Mouse (Mus musculus): ENCODE measurements around the gene Dclk2. TPM values are rescaled to one million over a fixed set of nuclear protein-coding genes. Genes with fewer than 3 reads are reported as not detected.

Gene Dclk2
- total and polyA plus RNA-seq, 3 experiments = under 0.01 to 0.17 TPM; not detected in 1

DNA sequence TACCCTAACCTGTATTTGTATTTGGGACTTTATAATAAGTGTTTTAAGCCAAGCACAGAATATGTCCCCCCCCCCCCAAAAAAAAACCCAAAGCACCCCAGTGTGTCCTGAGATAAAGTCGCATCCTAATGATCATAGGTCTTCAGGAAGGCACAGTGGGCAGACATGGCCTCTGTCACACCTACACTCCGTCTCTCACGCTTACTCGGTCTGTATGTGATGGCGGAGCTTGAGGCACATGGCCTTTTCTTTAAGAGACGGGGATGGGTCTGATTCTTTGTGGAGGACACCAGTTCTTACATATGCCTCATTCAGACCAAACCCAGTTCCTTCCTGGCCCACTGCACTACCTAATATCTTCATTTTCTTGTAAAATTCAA, 158.6 kb downstream of the Dclk2 start:
- no peak for DNase-seq (ENCODE audit: low read depth, low spot score)
- no peak for TF ChIP-seq BHLHE40 (IDR thresholded peaks at IDR 0.05; ENCODE audit: borderline replicate concordance, low read depth, low read length)
- no peak for TF ChIP-seq MYC (IDR thresholded peaks at IDR 0.05; ENCODE audit: low read depth, low read length)
- TF ChIP-seq ETS1 (IDR thresholded peaks at IDR 0.05; ENCODE audit: low read depth, low read length) = no peak
- TF ChIP-seq MXI1 (IDR thresholded peaks at IDR 0.05; ENCODE audit: low read depth, low read length) = no peak
- no peak for TF ChIP-seq MAX (IDR thresholded peaks at IDR 0.05; ENCODE audit: low read length)
- TF ChIP-seq USF2 (IDR thresholded peaks at IDR 0.05; ENCODE audit: borderline replicate concordance in 1 of 2, insufficient read depth in 1 of 2, low read depth in 1 of 2, low read length in 2 of 2) = no peak
- TF ChIP-seq MEF2A (IDR thresholded peaks at IDR 0.05; ENCODE audit: extremely low read depth, insufficient replicate concordance, low read depth, low read length, poor library complexity, severe bottlenecking) = no peak
- TF ChIP-seq NRF1 (IDR thresholded peaks at IDR 0.05; ENCODE audit: insufficient read depth, low read depth, low read length, poor library complexity, severe bottlenecking) = no peak
- TF ChIP-seq KAT2A (conservative IDR thresholded peaks at IDR 0.05; ENCODE audit: low read depth, low read length) = no peak
- no peak for TF ChIP-seq ZMIZ1 (IDR thresholded peaks at IDR 0.05; ENCODE audit: low read depth, low read length)
- no peak for TF ChIP-seq TCF12 (IDR thresholded peaks at IDR 0.05; ENCODE audit: low read depth, low read length)
- TF ChIP-seq SIN3A (IDR thresholded peaks at IDR 0.05; ENCODE audit: low read length) = no peak
- TF ChIP-seq GABPA (IDR thresholded peaks at IDR 0.05; ENCODE audit: low read depth, low read length) = no peak
- TF ChIP-seq RCOR1 (IDR thresholded peaks at IDR 0.05; ENCODE audit: low read depth, low read length) = no peak
- TF ChIP-seq RAD21 (IDR thresholded peaks at IDR 0.05; ENCODE audit: low read depth, low read length) = no peak
- TF ChIP-seq HCFC1 (IDR thresholded peaks at IDR 0.05; ENCODE audit: low read depth, low read length) = no peak
- TF ChIP-seq ZNF384 (IDR thresholded peaks at IDR 0.05; ENCODE audit: low read depth, low read length) = no peak
- Histone ChIP-seq H3K36me3 (ENCODE audit: control insufficient read depth in 1 of 2, insufficient read depth in 2 of 2, low read length in 2 of 2) (no peaks in the 10 kb centered on the region), H3K27me3 (ENCODE audit: control insufficient read depth in 1 of 2, insufficient read depth in 2 of 2, low read length in 2 of 2) (no peaks in the 10 kb centered on the region), H3K79me2 (ENCODE audit: control insufficient read depth, insufficient read depth, low read length, poor library complexity) (no peaks in the 10 kb centered on the region), H3K4me1 (ENCODE audit: control insufficient read depth in 1 of 2, insufficient read depth in 2 of 2, low read length in 2 of 2) (no peaks in the 10 kb centered on the region), H3K27ac (ENCODE audit: control insufficient read depth, low read depth, low read length) (no peak overlapping the region), H3K4me3 (ENCODE audit: control insufficient read depth in 1 of 2, insufficient read depth in 1 of 2, low read depth in 2 of 2, low read length in 2 of 2) (no peak overlapping the region), H3K9me3 (replicated peaks; ENCODE audit: insufficient read depth, low read length) (no peaks in the 10 kb centered on the region), H3K9ac (ENCODE audit: control insufficient read depth, low read depth, low read length, poor library complexity, severe bottlenecking) (no peak overlapping the region)

DNA sequence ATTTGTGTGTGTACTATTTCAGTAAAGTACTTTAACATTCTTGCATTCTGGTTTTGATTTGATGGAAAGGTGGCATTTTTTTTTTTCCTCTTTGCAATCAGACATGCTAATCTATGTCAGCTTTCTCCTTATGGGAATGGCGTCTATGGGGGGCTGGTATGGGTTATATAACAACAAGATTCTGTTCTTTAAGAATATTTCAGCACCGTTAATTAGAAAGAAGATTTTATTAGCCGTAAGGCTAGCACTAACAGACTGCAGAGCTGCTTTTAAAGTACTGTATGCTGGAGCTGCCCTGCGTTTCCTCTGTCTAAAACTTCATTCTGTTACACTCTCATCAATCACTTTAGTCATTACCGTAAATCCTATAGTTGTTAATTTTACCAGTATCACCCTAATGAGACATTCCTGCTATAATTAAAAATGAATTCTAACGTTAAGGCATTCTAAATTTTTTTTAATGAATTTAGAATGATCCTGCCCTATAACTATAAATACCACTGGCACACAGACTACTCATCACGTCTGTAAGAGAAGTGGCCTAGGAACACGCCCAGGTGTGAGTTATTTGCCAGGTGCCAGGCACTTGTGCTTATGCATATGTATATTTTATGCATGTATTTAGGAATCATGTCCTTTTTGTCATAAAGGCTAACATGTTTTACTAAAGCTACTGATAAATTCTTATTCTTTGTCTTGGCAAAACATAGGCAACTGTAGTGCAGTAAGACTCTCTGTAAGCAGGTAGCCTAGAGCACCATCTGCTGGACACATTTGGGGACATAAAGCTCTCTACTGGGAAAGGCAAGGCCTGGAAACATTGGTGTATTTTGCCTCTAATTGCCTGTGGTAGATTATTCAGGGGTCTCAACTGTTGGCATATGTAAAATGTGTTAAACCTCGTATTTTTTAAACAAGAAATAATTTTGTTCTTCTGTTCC, 159.3 kb downstream of the Dclk2 start:
- no peak overlapping the region for H3K27ac ChIP-seq (ENCODE audit: control insufficient read depth, low read depth, low read length)
- no peaks in the 10 kb centered on the region for H3K36me3 ChIP-seq (ENCODE audit: control insufficient read depth in 1 of 2, insufficient read depth in 2 of 2, low read length in 2 of 2)
- H3K27me3 ChIP-seq (ENCODE audit: control insufficient read depth in 1 of 2, insufficient read depth in 2 of 2, low read length in 2 of 2) = no peaks in the 10 kb centered on the region
- H3K9ac ChIP-seq (ENCODE audit: control insufficient read depth, low read depth, low read length, poor library complexity, severe bottlenecking) = no peak overlapping the region
- TF ChIP-seq SMC3 (IDR thresholded peaks at IDR 0.05; ENCODE audit: low read depth, low read length) (peak; percentile 96), ZC3H11A (IDR thresholded peaks at IDR 0.05; ENCODE audit: low read depth, low read length) (peak; percentile 86), CTCF (IDR thresholded peaks at IDR 0.05 in 2 of 3, conservative IDR thresholded peaks at IDR 0.05 in 1 of 3; ENCODE audit: control insufficient read depth in 1 of 3, insufficient read depth in 1 of 3, low read depth in 2 of 3, low read length in 3 of 3, poor library complexity in 1 of 3, severe bottlenecking in 1 of 3) (peak; percentile 61 to 89 (median 73)), ZKSCAN1 (IDR thresholded peaks at IDR 0.05; ENCODE audit: low read depth, low read length) (no peak), ZMIZ1 (IDR thresholded peaks at IDR 0.05; ENCODE audit: low read depth, low read length) (no peak), RAD21 (IDR thresholded peaks at IDR 0.05; ENCODE audit: low read depth, low read length) (peak; percentile 95)
- no peaks in the 10 kb centered on the region for H3K79me2 ChIP-seq (ENCODE audit: control insufficient read depth, insufficient read depth, low read length, poor library complexity)
- no peaks in the 10 kb centered on the region for H3K9me3 ChIP-seq (replicated peaks; ENCODE audit: insufficient read depth, low read length)
- H3K4me3 ChIP-seq (ENCODE audit: control insufficient read depth in 1 of 2, insufficient read depth in 1 of 2, low read depth in 2 of 2, low read length in 2 of 2) = no peak overlapping the region
- peak; percentile 76 for DNase-seq (ENCODE audit: low read depth, low spot score)
- no peaks in the 10 kb centered on the region for H3K4me1 ChIP-seq (ENCODE audit: control insufficient read depth in 1 of 2, insufficient read depth in 2 of 2, low read length in 2 of 2)
